Mouse (Mus musculus): ENCODE measurements around the gene Cfap73.

- no peak for TF ChIP-seq CTCF (IDR thresholded peaks at IDR 0.05 in 2 of 3, conservative IDR thresholded peaks at IDR 0.05 in 1 of 3; ENCODE audit: control insufficient read depth in 1 of 3, insufficient read depth in 1 of 3, low read depth in 2 of 3, low read length in 3 of 3, poor library complexity in 1 of 3, severe bottlenecking in 1 of 3)
- no peak for TF ChIP-seq POLR2A (IDR thresholded peaks at IDR 0.05; ENCODE audit: control insufficient read depth in 1 of 2, insufficient read depth in 1 of 2, low read depth in 1 of 2, low read length in 2 of 2, poor library complexity in 1 of 2)
Measured at GRCm38 (mm10) chr5:120618778-120619177, 15.3 kb downstream of the Cfap73 start.

All from MEL (cell line).